Mouse (Mus musculus) lung, embryonic 14.5 days (tissue): ENCODE measurements at regions not wholly inside any gene's neighbourhood (a gene's known extent, or its start where the extent isn't known, plus 50 kb on each side); places are given as distances from the start of the nearest gene placed in this dataset.

Source experiments
- ATAC-seq: fragments of 200-750 bp; cut with Nextera tagmentation; 2 replicates; pipeline ENCODE4 v1.8.0; 2017; ENCODE audit warnings: mild to moderate bottlenecking, moderate TSS enrichment, moderate library complexity; ENCODE audit not compliant: insufficient read depth
- DNase-seq: peaks from one replicate; pipeline ENCODE4 v3.0.0-alpha.2; 2015
- H3K27ac ChIP-seq: fragments of 300-500 bp; sonication (generic); 2 replicates; pipeline ENCODE4 v1.5.1; 2014; ENCODE audit warnings: low read depth, mild to moderate bottlenecking, moderate library complexity
- H3K27me3 ChIP-seq: fragments of 300-500 bp; sonication (generic); 2 replicates; pipeline ENCODE4 v1.6.1; 2014; ENCODE audit warnings: low read length, control low read depth; ENCODE audit not compliant: insufficient read depth
- H3K36me3 ChIP-seq: fragments of 300-500 bp; sonication (generic); 2 replicates; pipeline ENCODE4 v1.6.1; 2014; ENCODE audit warnings: control low read depth; ENCODE audit not compliant: insufficient read depth
- H3K4me1 ChIP-seq: fragments of 300-500 bp; sonication (generic); 2 replicates; pipeline ENCODE4 v1.6.1; 2014; ENCODE audit warnings: antibody characterized with exemption, control low read depth; ENCODE audit not compliant: insufficient read depth
- H3K4me2 ChIP-seq: fragments of 300-500 bp; sonication (generic); 2 replicates; pipeline ENCODE4 v1.6.1; 2014; ENCODE audit warnings: mild to moderate bottlenecking
- H3K4me3 ChIP-seq: fragments of 300-500 bp; sonication (generic); 2 replicates; pipeline ENCODE4 v1.5.1; 2014; ENCODE audit warnings: low read depth, low read length
- H3K9ac ChIP-seq: fragments of 300-500 bp; sonication (generic); 2 replicates; pipeline ENCODE4 v1.6.1; 2014
- H3K9me3 ChIP-seq: fragments of 300-500 bp; sonication (generic); 2 replicates; pipeline ENCODE4 v1.6.1; 2016; ENCODE audit warnings: low read depth, low read length, control low read depth
- CTCF ChIP-seq: IDR thresholded peaks from 2 replicates; pipeline ENCODE4 v1.5.1; 2016; ENCODE audit warnings: antibody characterized with exemption, low read depth
- WGBS: fragments of 180-500 bp; shearing (Covaris S2); extraction: QIAGEN DNeasy Blood & Tissue Kit; methylation state at CpG from one replicate; pipeline ENCODE4 v1.1.7; 2014; 5-methylcytosine and 5-hydroxymethylcytosine counted together

DNA sequence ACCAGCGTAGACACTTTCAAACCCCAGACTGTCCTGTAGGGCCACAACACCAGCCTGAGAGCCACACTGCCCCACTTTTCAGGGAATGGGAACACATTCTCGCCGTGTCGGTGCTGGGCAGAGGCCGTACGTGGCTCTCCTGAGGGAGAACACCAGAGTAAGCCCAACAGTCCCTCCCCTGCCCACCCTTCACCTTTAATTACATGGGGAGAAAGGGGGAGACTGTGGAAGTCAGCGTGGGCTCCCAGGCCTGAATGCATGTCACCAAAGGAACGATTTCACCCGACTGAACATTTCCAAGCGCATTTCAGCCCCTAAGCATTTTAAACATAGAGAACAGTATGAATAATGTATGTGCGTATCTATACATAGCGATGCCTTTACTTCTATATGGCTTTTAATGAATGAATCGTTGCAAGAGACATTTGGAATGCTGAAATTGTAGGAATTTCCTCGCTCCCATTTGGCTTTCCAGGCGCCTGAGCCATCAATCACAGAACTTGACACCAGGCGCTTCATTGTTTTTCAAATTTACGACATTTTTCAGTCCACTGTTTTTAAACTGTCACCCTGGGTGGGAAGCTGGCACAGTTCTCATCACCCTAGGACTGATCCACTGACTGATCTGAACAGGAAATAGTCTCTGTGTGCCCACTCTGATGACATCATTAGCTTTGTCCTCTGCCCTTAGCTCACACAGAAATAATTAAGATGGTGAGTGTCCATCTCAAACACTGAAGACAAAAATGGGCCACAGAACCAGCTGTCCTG is 152.3 kb downstream of the Atp23 start:
- no peaks in the 10 kb centered on the region for H3K36me3 ChIP-seq
- H3K4me3 ChIP-seq = no peak overlapping the region
- no peaks in the 10 kb centered on the region for H3K9me3 ChIP-seq
- TF ChIP-seq CTCF = no peak
- H3K4me2 ChIP-seq = no peak overlapping the region
- no peak overlapping the region for H3K27ac ChIP-seq
- no peaks in the 10 kb centered on the region for H3K4me1 ChIP-seq
- peak; percentile 6 for DNase-seq
- H3K9ac ChIP-seq = no peak overlapping the region
- H3K27me3 ChIP-seq = no peaks in the 10 kb centered on the region
- ATAC-seq = peak; percentile 54; the same call in 1 of the 2 replicates
- WGBS = 45% methylated on average over 17 of the region's 17 CpGs

DNA sequence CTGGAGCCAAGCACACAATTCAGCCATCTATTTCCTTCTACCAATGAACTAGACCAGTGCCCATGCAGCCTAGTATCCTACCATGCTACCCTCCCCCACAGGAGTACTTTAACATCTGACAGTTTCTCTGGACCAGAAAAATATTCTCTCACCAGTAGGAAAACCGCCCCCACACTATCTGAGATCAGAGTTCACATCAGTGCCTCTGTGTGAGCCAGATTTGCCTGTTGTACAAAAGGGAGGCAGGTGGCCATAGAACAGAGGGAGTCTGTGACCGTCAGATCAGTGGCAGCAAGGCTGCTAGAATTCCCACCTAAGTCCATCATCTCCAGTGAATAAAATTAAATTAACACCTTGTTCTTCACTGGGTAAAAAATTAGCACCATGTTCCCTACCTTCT is 166.5 kb downstream of the Atp23 start:
- 54% methylated on average over 2 of the region's 2 CpGs for WGBS
- no peaks in the 10 kb centered on the region for H3K36me3 ChIP-seq
- H3K27ac ChIP-seq = no peak overlapping the region
- no peak for DNase-seq
- no peaks in the 10 kb centered on the region for H3K27me3 ChIP-seq
- H3K9me3 ChIP-seq = no peaks in the 10 kb centered on the region
- no peak overlapping the region for H3K9ac ChIP-seq
- no peak overlapping the region for H3K4me2 ChIP-seq
- H3K4me3 ChIP-seq = no peak overlapping the region
- ATAC-seq = no peak
- TF ChIP-seq CTCF = no peak
- H3K4me1 ChIP-seq = no peaks in the 10 kb centered on the region

DNA sequence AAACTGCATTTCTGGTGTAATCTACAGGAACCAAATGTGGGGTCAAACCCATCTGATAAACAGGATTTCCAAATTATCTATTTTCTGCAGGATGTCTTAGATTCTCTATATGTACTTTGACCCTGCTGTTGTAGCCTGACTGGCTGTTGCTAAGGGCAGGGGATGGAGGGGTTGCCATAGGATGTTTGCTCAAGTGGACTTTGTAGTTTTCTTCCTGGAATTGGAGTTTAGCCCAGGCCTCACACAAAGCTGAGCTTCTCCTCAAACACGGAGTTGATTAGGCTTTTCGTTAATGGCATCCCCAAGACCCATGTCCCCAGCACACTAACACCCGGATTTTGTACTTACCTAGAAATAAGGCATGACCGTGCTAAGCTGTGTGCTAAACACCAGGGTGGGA is 173.3 kb downstream of the Atp23 start:
- no peak overlapping the region for H3K4me3 ChIP-seq
- no peaks in the 10 kb centered on the region for H3K36me3 ChIP-seq
- no peaks in the 10 kb centered on the region for H3K27me3 ChIP-seq
- no peak for DNase-seq
- H3K27ac ChIP-seq = no peak overlapping the region
- ATAC-seq = no peak
- WGBS = 87% methylated on average over 4 of the region's 4 CpGs
- no peak overlapping the region for H3K9ac ChIP-seq
- TF ChIP-seq CTCF = no peak
- no peak overlapping the region for H3K4me2 ChIP-seq
- no peaks in the 10 kb centered on the region for H3K4me1 ChIP-seq
- H3K9me3 ChIP-seq = no peaks in the 10 kb centered on the region

DNA sequence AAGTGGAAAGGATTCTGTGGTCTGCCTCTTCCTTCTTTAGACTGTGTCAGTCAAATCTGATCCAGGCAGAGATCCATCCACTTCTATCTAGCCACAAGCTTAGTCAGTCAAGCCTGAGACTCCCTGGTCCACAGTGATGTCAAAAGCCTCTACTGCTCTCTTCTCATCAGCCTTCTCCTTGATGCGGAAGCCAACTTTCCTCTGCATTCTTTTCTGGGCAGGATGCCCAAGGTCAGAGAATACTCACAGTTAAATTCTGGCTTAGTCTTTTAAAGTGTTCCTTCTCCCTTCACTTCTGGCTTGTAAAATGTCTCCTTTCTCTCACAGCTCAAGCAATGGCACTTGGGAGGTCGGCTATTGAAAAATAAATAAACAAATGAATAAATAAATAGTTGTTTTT is 183.2 kb downstream of the Atp23 start:
- peak; percentile 83 for DNase-seq
- H3K4me1 ChIP-seq = no peaks in the 10 kb centered on the region
- no peak overlapping the region for H3K27ac ChIP-seq
- no peak for TF ChIP-seq CTCF
- 28% methylated on average over 2 of the region's 2 CpGs for WGBS
- no peak for ATAC-seq
- H3K4me2 ChIP-seq = no peak overlapping the region
- H3K36me3 ChIP-seq = no peaks in the 10 kb centered on the region
- no peak overlapping the region for H3K4me3 ChIP-seq
- H3K9me3 ChIP-seq = no peaks in the 10 kb centered on the region
- H3K9ac ChIP-seq = no peak overlapping the region
- H3K27me3 ChIP-seq = no peaks in the 10 kb centered on the region

DNA sequence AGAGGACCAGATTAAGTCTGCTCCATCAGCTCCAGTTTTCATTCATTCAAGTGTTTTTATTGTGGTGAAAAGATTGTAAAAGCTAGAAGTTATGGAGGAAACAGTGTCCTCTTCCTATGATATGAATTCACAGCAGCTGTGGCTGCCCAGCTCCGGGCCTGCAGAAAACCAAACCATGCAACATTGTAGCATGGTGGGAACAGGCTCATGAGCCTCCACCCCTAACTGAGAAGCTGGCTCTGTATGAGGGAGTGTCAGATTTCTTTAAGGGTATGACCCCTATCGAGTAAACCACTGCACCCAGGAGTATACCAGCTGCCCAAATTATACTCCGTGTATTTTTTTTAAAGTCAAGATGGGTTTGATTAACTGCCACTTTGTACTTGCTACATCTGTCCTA is 189.4 kb downstream of the Atp23 start:
- Histone ChIP-seq H3K27me3 (no peaks in the 10 kb centered on the region), H3K4me2 (no peak overlapping the region), H3K9ac (no peak overlapping the region), H3K4me3 (no peak overlapping the region), H3K27ac (no peak overlapping the region), H3K4me1 (no peaks in the 10 kb centered on the region), H3K9me3 (no peaks in the 10 kb centered on the region), H3K36me3 (no peaks in the 10 kb centered on the region)
- DNase-seq (no peak), ATAC-seq (no peak)
- TF ChIP-seq CTCF = no peak
- WGBS = 10% methylated on average over 3 of the region's 3 CpGs

DNA sequence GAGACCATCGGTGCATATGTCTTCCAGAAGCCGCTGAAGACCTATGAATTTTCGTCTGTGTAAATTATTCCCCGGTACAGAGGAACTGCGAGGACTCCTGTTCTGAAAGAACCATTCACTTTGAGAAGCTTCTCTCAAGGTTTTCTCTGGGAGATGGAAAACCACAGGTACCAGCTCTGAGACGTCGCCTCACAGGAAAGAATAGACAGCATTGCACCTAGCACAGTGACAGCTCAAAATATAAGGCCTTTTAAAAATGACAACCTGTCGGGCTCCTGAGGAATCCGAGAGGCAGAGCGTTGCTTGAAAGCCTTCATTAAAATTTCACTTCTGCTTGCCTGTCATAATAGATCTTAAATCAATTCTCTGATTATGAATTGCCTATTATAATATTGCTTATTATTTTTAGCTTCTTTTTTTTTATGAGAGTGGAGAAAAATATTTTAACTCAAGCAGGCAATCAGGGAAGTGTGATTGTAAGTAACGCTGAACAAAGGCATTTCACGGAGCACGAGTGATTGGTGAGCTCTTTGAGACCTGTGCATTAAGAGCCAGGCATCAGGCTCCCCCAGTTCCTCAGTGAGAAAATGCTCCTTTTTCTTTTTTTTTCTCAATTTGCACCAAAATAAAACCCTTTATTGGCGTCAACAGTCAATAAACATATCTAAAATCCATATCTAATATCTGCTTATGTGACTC is 191.8 kb downstream of the Atp23 start:
- H3K9me3 ChIP-seq = no peaks in the 10 kb centered on the region
- H3K4me3 ChIP-seq = no peak overlapping the region
- no peaks in the 10 kb centered on the region for H3K27me3 ChIP-seq
- H3K4me2 ChIP-seq = no peak overlapping the region
- TF ChIP-seq CTCF = no peak
- no peak overlapping the region for H3K9ac ChIP-seq
- ATAC-seq = no peak
- no peak overlapping the region for H3K27ac ChIP-seq
- H3K4me1 ChIP-seq = no peaks in the 10 kb centered on the region
- 63% methylated on average over 14 of the region's 14 CpGs for WGBS
- no peak for DNase-seq
- no peaks in the 10 kb centered on the region for H3K36me3 ChIP-seq

DNA sequence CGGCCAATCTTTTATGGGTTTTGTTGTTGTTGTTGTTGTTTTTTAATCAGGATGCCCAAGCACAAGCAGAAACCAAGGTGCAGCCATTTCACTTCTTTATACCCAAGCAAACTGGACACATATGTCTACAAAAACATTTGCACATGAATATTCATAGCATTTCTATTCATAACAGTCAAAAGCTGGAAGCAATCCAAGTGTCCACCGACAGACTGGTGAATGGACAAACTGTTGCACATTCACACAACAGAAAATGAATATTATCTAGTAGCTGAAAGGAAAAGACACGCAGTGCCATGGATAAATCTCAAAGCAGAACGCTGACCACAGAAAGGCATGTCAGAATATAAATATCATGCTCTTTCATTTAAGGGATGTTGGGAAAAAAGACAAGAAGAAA is 192.4 kb downstream of the Atp23 start:
- no peak overlapping the region for H3K9ac ChIP-seq
- H3K27ac ChIP-seq = no peak overlapping the region
- H3K4me1 ChIP-seq = no peaks in the 10 kb centered on the region
- TF ChIP-seq CTCF = no peak
- no peaks in the 10 kb centered on the region for H3K27me3 ChIP-seq
- H3K36me3 ChIP-seq = no peaks in the 10 kb centered on the region
- H3K4me2 ChIP-seq = no peak overlapping the region
- 53% methylated on average over 4 of the region's 4 CpGs for WGBS
- DNase-seq = peak; percentile 19
- H3K9me3 ChIP-seq = no peaks in the 10 kb centered on the region
- H3K4me3 ChIP-seq = no peak overlapping the region
- no peak for ATAC-seq
